Mouse (Mus musculus): ENCODE measurements around the gene Bbs9. TPM values are rescaled to one million over a fixed set of nuclear protein-coding genes. Genes with fewer than 3 reads are reported as not detected.

Gene Bbs9
- polyA plus RNA-seq, 1 experiment from 2014 or later: 5.8 TPM

DNA sequence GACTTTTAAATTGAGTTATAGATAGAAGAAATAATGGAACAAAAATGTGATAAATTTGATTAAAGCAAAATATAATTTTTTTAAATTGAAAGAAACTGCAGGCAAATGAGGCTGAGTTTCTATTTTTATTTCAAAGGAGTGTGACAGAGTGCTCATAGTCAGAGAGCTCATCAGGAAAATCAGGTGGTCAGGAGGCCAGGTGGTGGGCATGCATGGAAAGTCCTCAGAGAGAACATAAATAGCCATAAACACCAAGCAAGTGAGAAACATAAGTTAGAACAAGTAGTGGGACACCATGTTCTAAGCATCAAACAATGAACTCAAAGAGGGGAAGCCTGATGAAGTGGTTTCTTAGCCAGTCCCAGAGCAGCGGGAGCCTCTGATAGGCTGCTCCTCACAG lies 266.5 kb downstream of the Bbs9 start:
- Histone ChIP-seq H3K4me1 (replicated peaks; ENCODE audit: control insufficient read depth, insufficient read depth) (no peaks in the 10 kb centered on the region), H3K27me3 (ENCODE audit: control insufficient read depth, insufficient read depth, low read length) (no peaks in the 10 kb centered on the region), H3K9me3 (ENCODE audit: control insufficient read depth, low read length) (no peaks in the 10 kb centered on the region), H3K9ac (ENCODE audit: low read length) (no peak overlapping the region), H3K4me2 (replicated peaks; ENCODE audit: low read depth) (no peak overlapping the region), H3K4me3 (ENCODE audit: low read depth, low read length) (no peak overlapping the region), H3K27ac (replicated peaks) (no peak overlapping the region), H3K36me3 (ENCODE audit: control insufficient read depth, insufficient read depth, low read length) (no peaks in the 10 kb centered on the region)
- 94% methylated on average over 1 of the region's 1 CpGs for WGBS
- DNase-seq (ENCODE audit: low spot score) (no peak), ATAC-seq (ENCODE audit: low FRiP score, low TSS enrichment) (no peak)
- TF ChIP-seq CTCF (IDR thresholded peaks at IDR 0.05; ENCODE audit: low read depth) (no peak), EP300 (optimal IDR thresholded peaks at IDR 0.05) (no peak)

DNA sequence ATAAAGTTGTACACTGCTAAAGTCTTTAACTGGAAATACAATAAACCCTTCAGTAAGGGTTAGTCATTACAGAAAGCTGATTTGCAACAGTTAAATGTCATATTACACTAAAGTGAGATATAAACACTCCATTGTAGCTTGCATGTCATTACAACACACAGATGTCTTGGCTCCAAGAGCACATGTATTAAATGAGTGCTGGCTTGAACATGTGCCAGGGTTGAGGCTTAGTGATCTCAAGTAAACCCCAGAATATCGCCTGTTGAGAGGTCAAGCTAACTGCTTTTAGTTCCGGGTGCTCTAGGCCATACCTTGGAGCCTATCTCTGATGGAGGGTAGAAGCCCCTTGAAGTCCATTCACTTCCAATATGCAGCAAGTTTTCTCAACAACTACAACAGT lies 273.1 kb downstream of the Bbs9 start:
- Histone ChIP-seq H3K4me2 (replicated peaks; ENCODE audit: low read depth) (no peak overlapping the region), H3K9ac (ENCODE audit: low read length) (no peak overlapping the region), H3K9me3 (ENCODE audit: control insufficient read depth, low read length) (no peaks in the 10 kb centered on the region), H3K36me3 (ENCODE audit: control insufficient read depth, insufficient read depth, low read length) (no peaks in the 10 kb centered on the region), H3K27ac (replicated peaks) (no peak overlapping the region), H3K4me3 (ENCODE audit: low read depth, low read length) (no peak overlapping the region), H3K27me3 (ENCODE audit: control insufficient read depth, insufficient read depth, low read length) (no peaks in the 10 kb centered on the region), H3K4me1 (replicated peaks; ENCODE audit: control insufficient read depth, insufficient read depth) (no peaks in the 10 kb centered on the region)
- 44% methylated on average over 2 of the region's 2 CpGs for WGBS
- DNase-seq (ENCODE audit: low spot score) (no peak), ATAC-seq (ENCODE audit: low FRiP score, low TSS enrichment) (no peak)
- TF ChIP-seq CTCF (IDR thresholded peaks at IDR 0.05; ENCODE audit: low read depth): no peak

DNA sequence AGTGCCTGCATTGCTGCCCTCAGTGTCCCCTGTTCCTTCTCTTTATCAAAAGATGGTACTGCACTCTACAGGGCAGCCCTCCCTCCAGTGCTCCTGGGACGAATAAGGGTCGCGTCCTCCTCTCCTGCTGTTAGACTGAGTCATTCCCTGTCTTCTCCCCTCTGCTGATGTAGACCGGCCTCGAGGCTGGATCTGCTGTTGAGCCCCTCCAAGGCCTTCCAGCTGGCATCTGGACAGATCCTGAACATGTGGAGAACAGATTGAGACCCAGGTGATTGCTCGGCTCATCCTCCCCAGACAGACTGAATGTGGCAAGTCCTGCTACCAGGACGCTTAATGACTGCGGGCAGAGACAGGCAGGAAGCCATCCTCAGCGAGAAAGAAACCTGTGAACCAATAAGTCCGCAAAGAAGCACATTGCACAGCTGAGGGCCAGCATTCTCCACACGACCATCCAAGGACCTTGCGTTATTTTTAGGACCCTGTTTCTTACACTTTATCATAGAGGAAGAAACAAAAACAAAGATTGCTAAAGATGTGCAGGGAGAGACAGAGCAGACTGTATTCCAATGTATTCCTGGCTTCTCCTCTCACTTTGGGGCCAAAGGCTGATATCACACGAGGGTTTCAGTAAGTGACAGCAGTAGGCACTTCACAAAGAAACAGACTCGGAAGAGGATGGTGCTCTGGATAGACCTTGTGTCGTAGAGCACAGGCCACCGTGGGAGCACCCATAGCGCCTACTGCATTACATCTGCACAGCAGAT lies 275.4 kb downstream of the Bbs9 start:
- no peaks in the 10 kb centered on the region for H3K9me3 ChIP-seq (ENCODE audit: control insufficient read depth, low read length)
- H3K4me2 ChIP-seq (replicated peaks; ENCODE audit: low read depth): no peak overlapping the region
- TF ChIP-seq CTCF (IDR thresholded peaks at IDR 0.05; ENCODE audit: low read depth) (no peak), EP300 (optimal IDR thresholded peaks at IDR 0.05) (no peak)
- H3K36me3 ChIP-seq (ENCODE audit: control insufficient read depth, insufficient read depth, low read length): no peaks in the 10 kb centered on the region
- no peak overlapping the region for H3K27ac ChIP-seq (replicated peaks)
- no peak overlapping the region for H3K4me3 ChIP-seq (ENCODE audit: low read depth, low read length)
- 76% methylated on average over 17 of the region's 17 CpGs for WGBS
- DNase-seq (ENCODE audit: low spot score): no peak
- no peak for ATAC-seq (ENCODE audit: low FRiP score, low TSS enrichment)
- H3K4me1 ChIP-seq (replicated peaks; ENCODE audit: control insufficient read depth, insufficient read depth): no peaks in the 10 kb centered on the region
- no peak overlapping the region for H3K9ac ChIP-seq (ENCODE audit: low read length)
- no peaks in the 10 kb centered on the region for H3K27me3 ChIP-seq (ENCODE audit: control insufficient read depth, insufficient read depth, low read length)

DNA sequence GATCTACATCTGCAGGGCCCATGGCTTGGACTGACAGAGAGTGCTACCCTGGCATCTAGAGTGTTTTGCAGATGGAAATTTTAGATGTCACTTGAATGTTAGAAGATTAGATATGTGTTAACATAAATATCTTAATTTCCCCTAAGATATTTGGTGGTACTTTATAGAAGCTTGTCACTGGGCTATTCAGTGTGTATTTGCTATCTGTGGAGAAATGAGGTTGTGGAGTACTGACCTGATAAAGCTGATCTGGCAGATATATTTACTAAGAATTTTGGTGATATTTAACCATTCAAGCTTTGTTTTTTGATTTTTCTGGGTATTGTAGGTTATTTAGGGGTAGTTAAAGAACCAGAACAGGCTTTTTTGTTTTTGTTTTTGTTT lies 276.0 kb downstream of the Bbs9 start:
- ATAC-seq (ENCODE audit: low FRiP score, low TSS enrichment): no peak
- no peak for TF ChIP-seq CTCF (IDR thresholded peaks at IDR 0.05; ENCODE audit: low read depth)
- TF ChIP-seq EP300 (optimal IDR thresholded peaks at IDR 0.05): no peak
- no peak overlapping the region for H3K4me3 ChIP-seq (ENCODE audit: low read depth, low read length)
- no peaks in the 10 kb centered on the region for H3K36me3 ChIP-seq (ENCODE audit: control insufficient read depth, insufficient read depth, low read length)
- H3K9ac ChIP-seq (ENCODE audit: low read length): no peak overlapping the region
- H3K27me3 ChIP-seq (ENCODE audit: control insufficient read depth, insufficient read depth, low read length): no peaks in the 10 kb centered on the region
- no peak overlapping the region for H3K27ac ChIP-seq (replicated peaks)
- no peaks in the 10 kb centered on the region for H3K4me1 ChIP-seq (replicated peaks; ENCODE audit: control insufficient read depth, insufficient read depth)
- H3K4me2 ChIP-seq (replicated peaks; ENCODE audit: low read depth): no peak overlapping the region
- H3K9me3 ChIP-seq (ENCODE audit: control insufficient read depth, low read length): no peaks in the 10 kb centered on the region
- no peak for DNase-seq (ENCODE audit: low spot score)

GRCm38 (mm10) chr9:22754081-22754672 lies 278.7 kb downstream of the Bbs9 start:
- ATAC-seq (ENCODE audit: low FRiP score, low TSS enrichment): no peak
- H3K9ac ChIP-seq (ENCODE audit: low read length): no peak overlapping the region
- no peak overlapping the region for H3K27ac ChIP-seq (replicated peaks)
- no peaks in the 10 kb centered on the region for H3K36me3 ChIP-seq (ENCODE audit: control insufficient read depth, insufficient read depth, low read length)
- 82% methylated on average over 6 of the region's 6 CpGs for WGBS
- TF ChIP-seq EP300 (optimal IDR thresholded peaks at IDR 0.05): no peak
- TF ChIP-seq CTCF (IDR thresholded peaks at IDR 0.05; ENCODE audit: low read depth): no peak
- no peak overlapping the region for H3K4me3 ChIP-seq (ENCODE audit: low read depth, low read length)
- DNase-seq (ENCODE audit: low spot score): no peak
- H3K4me2 ChIP-seq (replicated peaks; ENCODE audit: low read depth): no peak overlapping the region
- H3K27me3 ChIP-seq (ENCODE audit: control insufficient read depth, insufficient read depth, low read length): no peaks in the 10 kb centered on the region
- H3K4me1 ChIP-seq (replicated peaks; ENCODE audit: control insufficient read depth, insufficient read depth): no peaks in the 10 kb centered on the region
- H3K9me3 ChIP-seq (ENCODE audit: control insufficient read depth, low read length): no peaks in the 10 kb centered on the region

DNA sequence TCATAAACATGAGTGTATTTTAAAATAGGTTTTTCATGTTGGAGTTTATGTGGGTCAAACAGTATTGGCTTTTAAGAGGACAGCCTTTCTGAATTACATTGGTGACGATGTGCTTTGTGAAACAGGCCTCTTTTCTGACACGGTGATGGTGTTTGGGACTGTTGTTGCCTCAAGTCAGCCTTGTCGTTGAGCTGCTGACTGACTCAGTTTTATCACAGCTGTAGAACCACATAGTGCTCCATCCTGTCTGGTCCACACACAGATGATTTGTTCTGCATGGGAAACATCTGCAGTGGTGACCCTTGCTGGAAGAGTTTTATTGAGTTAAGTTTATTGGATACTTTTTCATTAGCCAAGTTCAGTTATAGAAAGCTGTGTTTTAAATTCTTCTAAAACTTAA lies 283.0 kb downstream of the Bbs9 start:
- Histone ChIP-seq H3K36me3 (ENCODE audit: control insufficient read depth, insufficient read depth, low read length) (no peaks in the 10 kb centered on the region), H3K4me2 (replicated peaks; ENCODE audit: low read depth) (no peak overlapping the region), H3K4me1 (replicated peaks; ENCODE audit: control insufficient read depth, insufficient read depth) (no peaks in the 10 kb centered on the region), H3K9ac (ENCODE audit: low read length) (no peak overlapping the region), H3K27ac (replicated peaks) (no peak overlapping the region), H3K4me3 (ENCODE audit: low read depth, low read length) (no peak overlapping the region), H3K9me3 (ENCODE audit: control insufficient read depth, low read length) (no peaks in the 10 kb centered on the region), H3K27me3 (ENCODE audit: control insufficient read depth, insufficient read depth, low read length) (no peaks in the 10 kb centered on the region)
- 64% methylated on average over 3 of the region's 3 CpGs for WGBS
- no peak for TF ChIP-seq EP300 (optimal IDR thresholded peaks at IDR 0.05)
- no peak for TF ChIP-seq CTCF (IDR thresholded peaks at IDR 0.05; ENCODE audit: low read depth)
- ATAC-seq (ENCODE audit: low FRiP score, low TSS enrichment) (no peak), DNase-seq (ENCODE audit: low spot score) (no peak)
